Mouse (Mus musculus): Measurements from ENCODE around the gene Mtus2. TPM values are rescaled to one million over a fixed set of nuclear protein-coding genes. Genes with fewer than 3 reads are reported as not detected.

The Mtus2 gene
- total and polyA plus RNA-seq, 2 experiments from 2014 or later = 38.0 to 41.6 TPM

GRCm38 (mm10) chr5:148059339-148059738, 102.2 kb downstream of the Mtus2 start:
- no peak overlapping the region for H3K4me2 ChIP-seq (ENCODE audit: low read depth, low read length, poor library complexity, severe bottlenecking)
- 71% methylated on average over 3 of the region's 3 CpGs for WGBS
- ATAC-seq (ENCODE audit: low FRiP score) (no peak), DNase-seq (ENCODE audit: low spot score) (no peak)
- no peak overlapping the region for H3K27ac ChIP-seq (ENCODE audit: low read depth, low read length)
- no peaks in the 10 kb centered on the region for H3K9me3 ChIP-seq (ENCODE audit: low read length)
- H3K4me1 ChIP-seq (ENCODE audit: insufficient read depth, low read length) = no peaks in the 10 kb centered on the region
- H3K36me3 ChIP-seq (ENCODE audit: insufficient read depth, low read length) = no peaks in the 10 kb centered on the region
- H3K4me3 ChIP-seq (ENCODE audit: low read depth, low read length) = no peak overlapping the region
- H3K9ac ChIP-seq (replicated peaks; ENCODE audit: low read length, poor library complexity, severe bottlenecking) = no peak overlapping the region
- no peaks in the 10 kb centered on the region for H3K27me3 ChIP-seq (ENCODE audit: insufficient read depth, low read length)
- TF ChIP-seq CTCF (IDR thresholded peaks at IDR 0.05) = peak; percentile 38

GRCm38 (mm10) chr5:148061869-148062268, 104.7 kb downstream of the Mtus2 start:
- no peak for DNase-seq (ENCODE audit: low spot score)
- ATAC-seq (ENCODE audit: low FRiP score) = no peak
- no peaks in the 10 kb centered on the region for H3K9me3 ChIP-seq (ENCODE audit: low read length)
- TF ChIP-seq CTCF (IDR thresholded peaks at IDR 0.05) = peak; percentile 42
- no peak overlapping the region for H3K4me3 ChIP-seq (ENCODE audit: low read depth, low read length)
- H3K4me2 ChIP-seq (ENCODE audit: low read depth, low read length, poor library complexity, severe bottlenecking) = no peak overlapping the region
- H3K9ac ChIP-seq (replicated peaks; ENCODE audit: low read length, poor library complexity, severe bottlenecking) = no peak overlapping the region
- no peaks in the 10 kb centered on the region for H3K27me3 ChIP-seq (ENCODE audit: insufficient read depth, low read length)
- 95% methylated on average over 4 of the region's 4 CpGs for WGBS
- H3K4me1 ChIP-seq (ENCODE audit: insufficient read depth, low read length) = no peaks in the 10 kb centered on the region
- no peak overlapping the region for H3K27ac ChIP-seq (ENCODE audit: low read depth, low read length)
- H3K36me3 ChIP-seq (ENCODE audit: insufficient read depth, low read length) = no peaks in the 10 kb centered on the region

GRCm38 (mm10) chr5:148063745-148064144, 106.6 kb downstream of the Mtus2 start:
- Histone ChIP-seq H3K27ac (ENCODE audit: low read depth, low read length) (no peak overlapping the region), H3K4me2 (ENCODE audit: low read depth, low read length, poor library complexity, severe bottlenecking) (no peak overlapping the region), H3K4me3 (ENCODE audit: low read depth, low read length) (no peak overlapping the region), H3K9me3 (ENCODE audit: low read length) (no peaks in the 10 kb centered on the region), H3K9ac (replicated peaks; ENCODE audit: low read length, poor library complexity, severe bottlenecking) (no peak overlapping the region), H3K4me1 (ENCODE audit: insufficient read depth, low read length) (peaks cover 7% of the 10 kb centered on the region; the same call in 1 of the 2 replicates), H3K36me3 (ENCODE audit: insufficient read depth, low read length) (no peaks in the 10 kb centered on the region), H3K27me3 (ENCODE audit: insufficient read depth, low read length) (no peaks in the 10 kb centered on the region)
- DNase-seq (ENCODE audit: low spot score) (no peak), ATAC-seq (ENCODE audit: low FRiP score) (no peak)
- WGBS = 81% methylated on average over 3 of the region's 3 CpGs
- TF ChIP-seq CTCF (IDR thresholded peaks at IDR 0.05) = no peak

- no peak for TF ChIP-seq CTCF (IDR thresholded peaks at IDR 0.05)
- no peak overlapping the region for H3K9ac ChIP-seq (replicated peaks; ENCODE audit: low read length, poor library complexity, severe bottlenecking)
- ATAC-seq (ENCODE audit: low FRiP score) (no peak), DNase-seq (ENCODE audit: low spot score) (no peak)
- H3K4me1 ChIP-seq (ENCODE audit: insufficient read depth, low read length) = peaks cover 7% of the 10 kb centered on the region; the same call in 1 of the 2 replicates
- H3K36me3 ChIP-seq (ENCODE audit: insufficient read depth, low read length) = no peaks in the 10 kb centered on the region
- H3K27ac ChIP-seq (ENCODE audit: low read depth, low read length) = no peak overlapping the region
- no peaks in the 10 kb centered on the region for H3K27me3 ChIP-seq (ENCODE audit: insufficient read depth, low read length)
- H3K9me3 ChIP-seq (ENCODE audit: low read length) = no peaks in the 10 kb centered on the region
- no peak overlapping the region for H3K4me3 ChIP-seq (ENCODE audit: low read depth, low read length)
- WGBS = 69% methylated on average over 5 of the region's 5 CpGs
- H3K4me2 ChIP-seq (ENCODE audit: low read depth, low read length, poor library complexity, severe bottlenecking) = no peak overlapping the region
Measured at GRCm38 (mm10) chr5:148065251-148065650, 108.1 kb downstream of the Mtus2 start.

GRCm38 (mm10) chr5:148069909-148070308, 112.8 kb downstream of the Mtus2 start:
- no peaks in the 10 kb centered on the region for H3K27me3 ChIP-seq (ENCODE audit: insufficient read depth, low read length)
- TF ChIP-seq CTCF (IDR thresholded peaks at IDR 0.05) = no peak
- H3K27ac ChIP-seq (ENCODE audit: low read depth, low read length) = no peak overlapping the region
- WGBS = 28% methylated on average over 4 of the region's 4 CpGs
- no peak for ATAC-seq (ENCODE audit: low FRiP score)
- DNase-seq (ENCODE audit: low spot score) = no peak
- no peaks in the 10 kb centered on the region for H3K9me3 ChIP-seq (ENCODE audit: low read length)
- no peak overlapping the region for H3K9ac ChIP-seq (replicated peaks; ENCODE audit: low read length, poor library complexity, severe bottlenecking)
- peaks cover 7% of the 10 kb centered on the region; the same call in 1 of the 2 replicates for H3K4me1 ChIP-seq (ENCODE audit: insufficient read depth, low read length)
- H3K36me3 ChIP-seq (ENCODE audit: insufficient read depth, low read length) = no peaks in the 10 kb centered on the region
- no peak overlapping the region for H3K4me3 ChIP-seq (ENCODE audit: low read depth, low read length)
- H3K4me2 ChIP-seq (ENCODE audit: low read depth, low read length, poor library complexity, severe bottlenecking) = no peak overlapping the region

- Histone ChIP-seq H3K36me3 (ENCODE audit: insufficient read depth, low read length) (no peaks in the 10 kb centered on the region), H3K4me3 (ENCODE audit: low read depth, low read length) (no peak overlapping the region), H3K9ac (replicated peaks; ENCODE audit: low read length, poor library complexity, severe bottlenecking) (no peak overlapping the region), H3K4me2 (ENCODE audit: low read depth, low read length, poor library complexity, severe bottlenecking) (no peak overlapping the region), H3K9me3 (ENCODE audit: low read length) (no peaks in the 10 kb centered on the region), H3K4me1 (ENCODE audit: insufficient read depth, low read length) (peaks cover 7% of the 10 kb centered on the region; the same call in 1 of the 2 replicates), H3K27me3 (ENCODE audit: insufficient read depth, low read length) (no peaks in the 10 kb centered on the region), H3K27ac (ENCODE audit: low read depth, low read length) (no peak overlapping the region)
- DNase-seq (ENCODE audit: low spot score) (no peak), ATAC-seq (ENCODE audit: low FRiP score) (no peak)
- 11% methylated on average over 9 of the region's 9 CpGs for whole genome bisulfite sequencing
- no peak for TF ChIP-seq CTCF (IDR thresholded peaks at IDR 0.05)
Measured at GRCm38 (mm10) chr5:148071800-148072199, 114.7 kb downstream of the Mtus2 start.
